Comparison of ENCODE assay signal across 18 mouse cellular contexts in genomic region chr8:120647532-120647931, GRCm38 (mm10). TPM values are rescaled to one million over a fixed set of nuclear protein-coding genes. Genes with fewer than 3 reads are reported as not detected.
A peak's percentile ranks its signal among the peaks of the same experiment; 100 is the strongest.
DNase-seq lines count a peak whose midpoint lies in the region; ATAC-seq and TF ChIP-seq lines count a peak whose summit lies in the region.
"Had no signal": no experiment of that assay in that cellular context is flagged by ENCODE, and none has a peak within 500 bp of the region (broad histone marks: within the 10 kb centered on the region; RNA-seq: fewer than 3 reads in every experiment).

1190005I06Rik (minus strand) TSS chr8:120647632.

- WGBS in forebrain, embryonic 10.5 days = 32% methylated on average over 7 of the region's 7 CpGs
- WGBS in forebrain, embryonic 13.5 days = 28% methylated on average over 7 of the region's 7 CpGs
- WGBS in embryonic facial prominence, embryonic 14.5 days = 26% methylated on average over 6 of the region's 7 CpGs

- DNase-seq in forebrain, embryonic 10.5 days (ENCODE audit: extremely low spot score, low spot score) = no peak
- no peak for DNase-seq in layer of hippocampus, postnatal 36 days
- DNase-seq in layer of hippocampus, adult 9-11 months = no peak
- DNase-seq in ES-E14 (ENCODE audit: low read depth, low spot score) = no peak
- DNase-seq in embryonic facial prominence, embryonic 14.5 days (ENCODE audit: low spot score) = no peak
- DNase-seq in kidney, adult 8-10 months = no peak
- DNase-seq in embryo, embryonic 9.5 days (ENCODE audit: extremely low spot score) = no peak
- DNase-seq: B cell, adult 2 months; cerebellum, postnatal 25 days; gastrocnemius, postnatal 10 days; lung, postnatal 10 days; right cerebral cortex, postnatal 25 days; thymus, postnatal 36 days had no signal

- no peaks in the 10 kb centered on the region for H3K27me3 ChIP-seq in forebrain, embryonic 10.5 days (ENCODE audit: poor library complexity, severe bottlenecking)
- H3K27me3 ChIP-seq in forebrain, embryonic 13.5 days = no peaks in the 10 kb centered on the region
- no peaks in the 10 kb centered on the region for H3K27me3 ChIP-seq in embryonic facial prominence, embryonic 14.5 days (replicated peaks; ENCODE audit: control insufficient read depth, insufficient read depth, low read length)
- H3K27me3 ChIP-seq: midbrain, embryonic 12.5 days had no signal

- no peak within 1 kb of the TSS for H3K4me2 ChIP-seq in forebrain, embryonic 13.5 days
- no peak within 1 kb of the TSS for H3K4me2 ChIP-seq in embryonic facial prominence, embryonic 14.5 days (ENCODE audit: low read depth, low read length)
- H3K4me2 ChIP-seq: heart, embryonic 11.5 days; liver, embryonic 12.5 days; midbrain, embryonic 12.5 days had no signal

- H3K36me3 ChIP-seq in forebrain, embryonic 10.5 days (replicated peaks) = peaks cover 14% of the 10 kb centered on the region
- H3K36me3 ChIP-seq in forebrain, embryonic 13.5 days (ENCODE audit: poor library complexity, severe bottlenecking) = peaks cover 5% of the 10 kb centered on the region
- no peaks in the 10 kb centered on the region for H3K36me3 ChIP-seq in ES-E14 (ENCODE audit: control insufficient read depth, insufficient read depth, low read length, poor library complexity, severe bottlenecking)
- H3K36me3 ChIP-seq in embryonic facial prominence, embryonic 14.5 days (ENCODE audit: control insufficient read depth, insufficient read depth, low read length) = 0 out of 2 replicates have a peak, but pooled peaks cover 3% of the 10 kb centered on the region
- H3K36me3 ChIP-seq: midbrain, embryonic 12.5 days had no signal

- no peak within 1 kb of the TSS for H3K4me3 ChIP-seq in forebrain, embryonic 10.5 days
- no peak within 1 kb of the TSS for H3K4me3 ChIP-seq in forebrain, embryonic 13.5 days
- no peak within 1 kb of the TSS for H3K4me3 ChIP-seq in ES-E14 (ENCODE audit: insufficient read depth in 1 of 2, low read depth in 1 of 2, low read length in 2 of 2, poor library complexity in 1 of 2, severe bottlenecking in 1 of 2)
- no peak within 1 kb of the TSS for H3K4me3 ChIP-seq in embryonic facial prominence, embryonic 14.5 days (ENCODE audit: low read depth, low read length)
- H3K4me3 ChIP-seq: liver, embryonic 12.5 days; midbrain, embryonic 12.5 days had no signal

- in situ Hi-C loops in ES-E14 (cut with MboI; ENCODE audit: low sequenced_read_pairs in 2 of 2, unreplicated experiment in 2 of 2) = no loop called here

- peak within 1 kb of the TSS; percentile 60; the same call in 1 of the 2 replicates for H3K27ac ChIP-seq in forebrain, embryonic 10.5 days
- no peak within 1 kb of the TSS for H3K27ac ChIP-seq in forebrain, embryonic 13.5 days
- H3K27ac ChIP-seq in ES-E14 (ENCODE audit: insufficient read depth, low read depth, low read length, poor library complexity, severe bottlenecking) = no peak within 1 kb of the TSS
- no peak within 1 kb of the TSS for H3K27ac ChIP-seq in embryonic facial prominence, embryonic 14.5 days (replicated peaks; ENCODE audit: low read depth, low read length)
- H3K27ac ChIP-seq: liver, embryonic 12.5 days; midbrain, embryonic 12.5 days had no signal

- peaks cover 19% of the 10 kb centered on the region for H3K4me1 ChIP-seq in forebrain, embryonic 10.5 days
- H3K4me1 ChIP-seq in forebrain, embryonic 13.5 days = peaks cover 7% of the 10 kb centered on the region; the same call in 1 of the 2 replicates
- peaks cover 0 to 14% of the 10 kb centered on the region in 2 experiments; a peak in 2 of 4 replicates for H3K4me1 ChIP-seq in ES-E14 (ENCODE audit: control insufficient read depth in 2 of 2, insufficient read depth in 2 of 2, low read length in 2 of 2, poor library complexity in 1 of 2)
- H3K4me1 ChIP-seq in embryonic facial prominence, embryonic 14.5 days (ENCODE audit: control insufficient read depth, insufficient read depth, low read length) = no peaks in the 10 kb centered on the region
- H3K4me1 ChIP-seq: liver, embryonic 12.5 days; midbrain, embryonic 12.5 days had no signal

- no peak for ATAC-seq in forebrain, embryonic 13.5 days
- ATAC-seq in embryonic facial prominence, embryonic 14.5 days (ENCODE audit: low read depth) = peak; percentile 9; the same call in 1 of the 2 replicates
- ATAC-seq: liver, embryonic 12.5 days had no signal

- no peak within 1 kb of the TSS for H3K9ac ChIP-seq in forebrain, embryonic 13.5 days
- no peak within 1 kb of the TSS for H3K9ac ChIP-seq in ES-E14 (ENCODE audit: insufficient read depth, low read depth, low read length, poor library complexity, severe bottlenecking)
- H3K9ac ChIP-seq in embryonic facial prominence, embryonic 14.5 days (ENCODE audit: low read depth, low read length) = no peak within 1 kb of the TSS
- H3K9ac ChIP-seq: liver, embryonic 12.5 days; midbrain, embryonic 12.5 days had no signal

- H3K9me3 ChIP-seq in forebrain, embryonic 10.5 days = no peaks in the 10 kb centered on the region
- H3K9me3 ChIP-seq in forebrain, embryonic 13.5 days (replicated peaks) = no peaks in the 10 kb centered on the region
- H3K9me3 ChIP-seq in ES-E14 (ENCODE audit: control insufficient read depth, insufficient read depth, low read depth, low read length) = no peaks in the 10 kb centered on the region
- no peaks in the 10 kb centered on the region for H3K9me3 ChIP-seq in embryonic facial prominence, embryonic 14.5 days (ENCODE audit: control insufficient read depth, low read length)
- H3K9me3 ChIP-seq: liver, embryonic 12.5 days; midbrain, embryonic 12.5 days had no signal

TF ChIP-seq in ES-E14, 5 proteins besides CTCF, POLR2A, EP300 and RAD21:
- TF ChIP-seq MAFK (IDR thresholded peaks at IDR 0.05; ENCODE audit: insufficient read depth, low read depth, low read length) (no peak), ZNF384 (IDR thresholded peaks at IDR 0.05; ENCODE audit: low read depth, low read length) (no peak), ZC3H11A (IDR thresholded peaks at IDR 0.05; ENCODE audit: borderline replicate concordance, low read depth, low read length) (no peak), CHD2 (IDR thresholded peaks at IDR 0.05; ENCODE audit: low read depth, low read length) (no peak), HCFC1 (IDR thresholded peaks at IDR 0.05; ENCODE audit: borderline replicate concordance, insufficient read depth, low read length) (no peak)
TF ChIP-seq in ES-E14: peak in this region for 0.

RNA-seq across cellular contexts. Expression of gene 1190005I06Rik, which starts in this region (rescaled TPM):
- 2.3 and 2.8 TPM in 2 replicates for polyA plus RNA-seq in forebrain, embryonic 10.5 days (2016; fragmentation: Nextera tagmentation; extraction: Ambion mirVana)
- 3.7 and 4.5 TPM in 2 replicates for polyA plus RNA-seq in forebrain, embryonic 13.5 days (2015; fragmentation: Nextera tagmentation; extraction: Ambion mirVana)
- total RNA-seq in layer of hippocampus, postnatal 36 days (2021) = 10 to 100 TPM; 13.1 to 13.4 TPM
- 21.8 and 24.7 TPM in 2 replicates for total RNA-seq in ES-E14 (2012; rRNA removed)
- 6.9 and 7.4 TPM in 2 replicates for polyA plus RNA-seq in embryonic facial prominence, embryonic 14.5 days (2014; fragmentation: Nextera tagmentation; extraction: Ambion mirVana)
- total RNA-seq: neutrophil, adult 5-6 weeks had no signal
